Mouse (Mus musculus): ENCODE results near the gene Cnih3.

- TF ChIP-seq CTCF (IDR thresholded peaks at IDR 0.05) (no peak), EP300 (IDR thresholded peaks at IDR 0.05; ENCODE audit: insufficient read depth, low read depth, low read length) (no peak), POLR2A (IDR thresholded peaks at IDR 0.05; ENCODE audit: insufficient read depth, low read depth, low read length) (no peak)
These were observed 8.3 kb downstream of the Cnih3 start for GRCm38 (mm10) chr1:181360732-181361131.

All from heart, adult 2 months (tissue).